Mouse (Mus musculus) intestine, embryonic 16.5 days (tissue): ENCODE measurements at regions not wholly inside any gene's neighbourhood (a gene's known extent, or its start where the extent isn't known, plus 50 kb on each side); places are given as distances from the start of the nearest gene placed in this dataset.

Experiments used
- ATAC-seq: fragments of 200-750 bp; cut with Nextera tagmentation; 2 replicates; pipeline ENCODE4 v1.8.0; 2017; ENCODE audit warnings: moderate TSS enrichment, moderate library complexity
- H3K27ac ChIP-seq: fragments of 300-500 bp; sonication (generic); 2 replicates; pipeline ENCODE4 v1.5.1; 2014; ENCODE audit warnings: mild to moderate bottlenecking, low read length
- H3K27me3 ChIP-seq: fragments of 300-500 bp; sonication (generic); replicated peaks from 2 replicates; pipeline ENCODE4 v1.6.1; 2014; ENCODE audit warnings: low read length, control low read depth, mixed read lengths; ENCODE audit not compliant: control insufficient read depth, insufficient read depth
- H3K36me3 ChIP-seq: fragments of 300-500 bp; sonication (generic); 2 replicates; pipeline ENCODE4 v1.6.1; 2014; ENCODE audit warnings: low read length, control low read depth; ENCODE audit not compliant: control insufficient read depth, insufficient read depth
- H3K4me1 ChIP-seq: fragments of 300-500 bp; sonication (generic); 2 replicates; pipeline ENCODE4 v1.6.1; 2014; ENCODE audit warnings: low read length, control low read depth, mixed read lengths; ENCODE audit not compliant: control insufficient read depth, insufficient read depth
- H3K4me2 ChIP-seq: fragments of 300-500 bp; sonication (generic); 2 replicates; pipeline ENCODE4 v1.6.1; 2014; ENCODE audit warnings: low read depth, low read length, control low read depth
- H3K4me3 ChIP-seq: fragments of 300-500 bp; sonication (generic); 2 replicates; pipeline ENCODE4 v1.5.1; 2014; ENCODE audit warnings: mild to moderate bottlenecking, low read length
- H3K9ac ChIP-seq: fragments of 300-500 bp; sonication (generic); 2 replicates; pipeline ENCODE4 v1.6.1; 2014; ENCODE audit warnings: low read depth, low read length
- H3K9me3 ChIP-seq: fragments of 300-500 bp; sonication (generic); 2 replicates; pipeline ENCODE4 v1.6.1; 2016; ENCODE audit warnings: low read length, control low read depth; ENCODE audit not compliant: control insufficient read depth
- WGBS: fragments of 180-500 bp; shearing (Covaris S2); extraction: QIAGEN DNeasy Blood & Tissue Kit; methylation state at CpG from one replicate; pipeline ENCODE4 v1.1.7; 2014; 5-methylcytosine and 5-hydroxymethylcytosine counted together

DNA sequence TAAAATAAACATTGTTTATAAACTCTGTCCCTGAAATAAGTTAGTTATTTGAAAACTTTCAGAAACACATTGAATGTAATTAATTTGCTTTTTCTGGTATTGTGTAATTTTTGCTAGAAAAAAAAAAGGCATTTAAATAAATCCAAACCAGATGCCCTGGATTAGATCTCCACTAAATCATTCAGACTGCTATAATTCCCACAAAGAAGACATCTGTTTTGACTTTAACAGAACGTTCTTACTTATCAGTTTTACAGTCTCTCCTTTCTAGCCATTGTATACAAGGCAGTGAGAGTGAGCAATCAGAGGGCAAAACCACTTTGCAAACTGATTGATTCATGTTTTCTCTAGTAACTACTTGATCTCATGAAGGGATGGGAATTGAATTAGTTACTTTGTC lies 478.8 kb downstream of the Slitrk6 start:
- 8% methylated on average over 1 of the region's 1 CpGs for WGBS
- H3K9ac ChIP-seq = no peak overlapping the region
- H3K27me3 ChIP-seq = no peaks in the 10 kb centered on the region
- H3K36me3 ChIP-seq = no peaks in the 10 kb centered on the region
- no peaks in the 10 kb centered on the region for H3K9me3 ChIP-seq
- no peak overlapping the region for H3K4me3 ChIP-seq
- no peaks in the 10 kb centered on the region for H3K4me1 ChIP-seq
- peak; percentile 69 for ATAC-seq
- H3K4me2 ChIP-seq = no peak overlapping the region
- H3K27ac ChIP-seq = no peak overlapping the region

- H3K27me3 ChIP-seq = no peaks in the 10 kb centered on the region
- WGBS = 82% methylated on average over 2 of the region's 2 CpGs
- H3K9me3 ChIP-seq = no peaks in the 10 kb centered on the region
- no peak overlapping the region for H3K4me3 ChIP-seq
- no peak for ATAC-seq
- H3K36me3 ChIP-seq = no peaks in the 10 kb centered on the region
- H3K27ac ChIP-seq = no peak overlapping the region
- no peak overlapping the region for H3K9ac ChIP-seq
- no peaks in the 10 kb centered on the region for H3K4me1 ChIP-seq
- no peak overlapping the region for H3K4me2 ChIP-seq
Observed at GRCm38 (mm10) chr14:110271270-110271669, 483.7 kb downstream of the Slitrk6 start.

- H3K4me1 ChIP-seq = no peaks in the 10 kb centered on the region
- no peaks in the 10 kb centered on the region for H3K9me3 ChIP-seq
- H3K9ac ChIP-seq = no peak overlapping the region
- ATAC-seq = 0 out of 2 replicates have a peak, but pooled peaks have one; percentile 16
- H3K4me2 ChIP-seq = no peak overlapping the region
- no peaks in the 10 kb centered on the region for H3K27me3 ChIP-seq
- no peak overlapping the region for H3K4me3 ChIP-seq
- H3K27ac ChIP-seq = no peak overlapping the region
- H3K36me3 ChIP-seq = no peaks in the 10 kb centered on the region
- WGBS = 67% methylated on average over 1 of the region's 1 CpGs
Observed at GRCm38 (mm10) chr14:110244466-110244865, 510.5 kb downstream of the Slitrk6 start.

DNA sequence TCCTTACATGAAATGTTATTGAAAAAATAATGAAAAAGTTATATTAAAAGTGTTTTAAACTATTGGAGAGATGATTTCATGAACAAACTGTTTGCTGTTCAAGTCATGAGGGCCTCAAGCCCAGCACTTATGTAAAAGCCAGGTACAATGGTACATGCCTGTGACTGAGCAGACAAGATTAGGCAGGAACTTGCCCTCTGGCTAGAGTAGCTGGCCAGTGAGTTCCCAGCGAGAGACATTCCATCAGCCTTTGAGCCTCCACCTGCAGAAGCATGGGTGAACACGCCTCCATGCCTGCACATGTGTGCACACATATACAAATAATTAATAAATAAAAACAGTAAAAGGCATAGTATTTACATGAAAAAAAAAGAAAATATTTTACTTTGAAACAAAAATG lies 511.4 kb downstream of the Slitrk6 start:
- Histone ChIP-seq H3K4me2 (no peak overlapping the region), H3K9me3 (no peaks in the 10 kb centered on the region), H3K36me3 (no peaks in the 10 kb centered on the region), H3K27me3 (no peaks in the 10 kb centered on the region), H3K9ac (no peak overlapping the region), H3K27ac (no peak overlapping the region), H3K4me1 (no peaks in the 10 kb centered on the region), H3K4me3 (no peak overlapping the region)
- ATAC-seq = no peak
- 89% methylated on average over 2 of the region's 2 CpGs for WGBS

GRCm38 (mm10) chr14:110238800-110239199 lies 516.1 kb downstream of the Slitrk6 start:
- no peak overlapping the region for H3K4me3 ChIP-seq
- no peak for ATAC-seq
- H3K27me3 ChIP-seq = no peaks in the 10 kb centered on the region
- WGBS = 71% methylated on average over 2 of the region's 2 CpGs
- H3K9me3 ChIP-seq = no peaks in the 10 kb centered on the region
- no peak overlapping the region for H3K4me2 ChIP-seq
- H3K36me3 ChIP-seq = no peaks in the 10 kb centered on the region
- no peaks in the 10 kb centered on the region for H3K4me1 ChIP-seq
- H3K9ac ChIP-seq = no peak overlapping the region
- H3K27ac ChIP-seq = no peak overlapping the region

- Histone ChIP-seq H3K9me3 (no peaks in the 10 kb centered on the region), H3K9ac (no peak overlapping the region), H3K27ac (no peak overlapping the region), H3K4me3 (no peak overlapping the region), H3K36me3 (no peaks in the 10 kb centered on the region), H3K27me3 (no peaks in the 10 kb centered on the region), H3K4me1 (no peaks in the 10 kb centered on the region), H3K4me2 (no peak overlapping the region)
- WGBS = 70% methylated on average over 6 of the region's 6 CpGs
- no peak for ATAC-seq
Observed at GRCm38 (mm10) chr14:110224678-110225446, 530.1 kb downstream of the Slitrk6 start.

DNA sequence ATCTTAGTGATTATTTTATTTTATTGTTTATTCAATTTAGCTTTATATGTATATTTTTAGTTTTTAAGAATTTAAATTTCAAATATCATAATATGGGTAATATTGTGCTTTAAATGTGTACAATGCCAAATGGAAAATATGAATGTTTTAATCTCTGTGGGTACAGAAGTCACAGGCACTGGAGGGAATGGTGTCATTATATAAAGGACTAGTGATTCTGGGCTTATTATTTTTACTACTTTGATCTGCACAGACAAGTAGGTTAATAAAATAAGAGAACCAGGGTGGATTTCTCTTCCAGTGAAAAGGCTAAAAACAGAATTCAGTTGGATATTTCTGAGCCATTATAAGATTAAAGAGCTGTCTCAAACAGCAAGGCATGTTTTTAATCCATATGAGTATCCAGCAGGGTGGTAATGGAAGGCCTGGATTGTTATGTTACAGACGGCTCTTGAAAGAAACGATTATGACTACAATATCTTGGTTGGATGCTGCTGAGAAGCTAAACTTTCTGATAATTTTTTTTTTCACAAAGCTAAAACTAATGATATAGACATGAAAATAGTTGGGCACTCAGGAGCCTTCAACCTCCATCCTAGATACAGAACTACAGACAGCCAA lies 563.9 kb downstream of the Slitrk6 start:
- Histone ChIP-seq H3K27ac (no peak overlapping the region), H3K9me3 (no peaks in the 10 kb centered on the region), H3K9ac (no peak overlapping the region), H3K4me2 (no peak overlapping the region), H3K4me1 (no peaks in the 10 kb centered on the region), H3K36me3 (no peaks in the 10 kb centered on the region), H3K27me3 (no peaks in the 10 kb centered on the region), H3K4me3 (no peak overlapping the region)
- WGBS = 81% methylated on average over 2 of the region's 2 CpGs
- no peak for ATAC-seq

GRCm38 (mm10) chr14:110190471-110190870 lies 564.5 kb downstream of the Slitrk6 start:
- Histone ChIP-seq H3K4me2 (no peak overlapping the region), H3K9ac (no peak overlapping the region), H3K27me3 (no peaks in the 10 kb centered on the region), H3K27ac (no peak overlapping the region), H3K36me3 (no peaks in the 10 kb centered on the region), H3K4me3 (no peak overlapping the region), H3K9me3 (no peaks in the 10 kb centered on the region), H3K4me1 (no peaks in the 10 kb centered on the region)
- no peak for ATAC-seq
- 76% methylated on average over 3 of the region's 3 CpGs for WGBS

DNA sequence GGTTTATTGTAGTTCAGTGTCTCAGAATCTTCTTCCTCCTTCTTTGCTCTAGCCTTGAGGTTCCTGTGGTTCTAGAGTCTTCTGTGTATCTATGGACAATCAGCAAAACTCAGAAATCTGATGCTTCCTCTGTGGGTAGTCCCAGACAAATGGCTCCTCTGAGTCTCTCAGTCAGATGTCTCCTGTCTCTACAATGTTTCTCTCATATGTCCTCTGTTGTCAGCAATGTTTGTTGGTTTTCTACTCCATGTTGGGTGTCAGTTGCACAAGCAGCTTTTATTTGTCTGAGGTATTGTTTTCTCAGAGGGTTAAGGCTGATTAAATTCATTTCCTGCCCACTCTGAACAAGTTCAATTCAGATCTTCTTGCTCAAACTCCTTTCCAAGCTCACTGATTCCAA lies 575.8 kb downstream of the Slitrk6 start:
- H3K9me3 ChIP-seq = no peaks in the 10 kb centered on the region
- ATAC-seq = no peak
- H3K27ac ChIP-seq = no peak overlapping the region
- no peaks in the 10 kb centered on the region for H3K27me3 ChIP-seq
- H3K4me3 ChIP-seq = no peak overlapping the region
- no peak overlapping the region for H3K4me2 ChIP-seq
- H3K36me3 ChIP-seq = no peaks in the 10 kb centered on the region
- no peaks in the 10 kb centered on the region for H3K4me1 ChIP-seq
- H3K9ac ChIP-seq = no peak overlapping the region
